Mouse (Mus musculus): ENCODE results near the gene Nubp1. TPM values are rescaled to one million over a fixed set of nuclear protein-coding genes. Genes with fewer than 3 reads are reported as not detected.

Gene Nubp1
- polyA plus RNA-seq, 2 experiments = 20.2 to 31.6 TPM

DNA sequence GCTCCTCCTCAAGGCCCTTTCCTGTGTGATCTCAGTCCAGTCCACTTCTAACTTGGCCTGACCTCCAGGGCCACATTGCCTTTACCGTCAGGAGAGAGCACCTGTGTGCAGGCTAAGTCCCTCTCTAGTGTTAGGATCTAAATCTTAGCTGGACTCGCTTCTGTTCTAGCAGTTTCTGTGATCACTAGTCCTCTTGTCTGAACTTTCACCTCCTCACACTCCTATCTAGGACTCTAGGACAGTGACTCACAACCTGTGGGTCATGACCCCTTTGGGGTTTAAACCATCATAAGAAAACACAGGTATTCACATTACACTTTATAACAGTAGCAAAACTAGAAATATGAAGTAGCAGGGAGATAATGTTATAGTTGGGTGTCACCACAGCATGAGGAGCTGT, 40.2 kb downstream of the Nubp1 start:
- TF ChIP-seq CTCF (IDR thresholded peaks at IDR 0.05; ENCODE audit: low read depth) (no peak), EP300 (IDR thresholded peaks at IDR 0.05; ENCODE audit: low read depth) (no peak)
- H3K9me3 ChIP-seq (ENCODE audit: control insufficient read depth, low read length) = no peaks in the 10 kb centered on the region
- H3K4me1 ChIP-seq (replicated peaks; ENCODE audit: control insufficient read depth in 2 of 2, insufficient read depth in 2 of 2, low read length in 1 of 2) = peaks cover 0 to 13% of the 10 kb centered on the region in 2 experiments; a peak in 2 of 4 replicates
- H3K36me3 ChIP-seq (replicated peaks; ENCODE audit: control insufficient read depth, insufficient read depth, low read depth) = no peaks in the 10 kb centered on the region
- no peaks in the 10 kb centered on the region for H3K27me3 ChIP-seq (ENCODE audit: control insufficient read depth, insufficient read depth, low read length)
- 54% methylated on average over 2 of the region's 2 CpGs for WGBS (ENCODE audit: insufficient replicate concordance)
- ATAC-seq (ENCODE audit: insufficient read depth) (no peak), DNase-seq (ENCODE audit: low read depth in 3 of 3, low spot score in 3 of 3) (no peak)
- H3K4me2 ChIP-seq (ENCODE audit: low read depth) = no peak overlapping the region
- H3K4me3 ChIP-seq (ENCODE audit: insufficient read depth in 1 of 2, low read depth in 2 of 2, low read length in 2 of 2) = no peak overlapping the region
- no peak overlapping the region for H3K27ac ChIP-seq
- no peak overlapping the region for H3K9ac ChIP-seq (replicated peaks)

GRCm38 (mm10) chr16:10452445-10452896, 40.7 kb downstream of the Nubp1 start:
- TF ChIP-seq EP300 (IDR thresholded peaks at IDR 0.05; ENCODE audit: low read depth) (no peak), CTCF (IDR thresholded peaks at IDR 0.05; ENCODE audit: low read depth) (no peak)
- Histone ChIP-seq H3K9me3 (ENCODE audit: control insufficient read depth, low read length) (no peaks in the 10 kb centered on the region), H3K4me3 (ENCODE audit: insufficient read depth in 1 of 2, low read depth in 2 of 2, low read length in 2 of 2) (no peak overlapping the region), H3K4me2 (ENCODE audit: low read depth) (no peak overlapping the region), H3K9ac (replicated peaks) (no peak overlapping the region), H3K36me3 (replicated peaks; ENCODE audit: control insufficient read depth, insufficient read depth, low read depth) (no peaks in the 10 kb centered on the region), H3K4me1 (replicated peaks; ENCODE audit: control insufficient read depth in 2 of 2, insufficient read depth in 2 of 2, low read length in 1 of 2) (peaks cover 0 to 13% of the 10 kb centered on the region in 2 experiments; a peak in 2 of 4 replicates), H3K27ac (no peak overlapping the region), H3K27me3 (ENCODE audit: control insufficient read depth, insufficient read depth, low read length) (no peaks in the 10 kb centered on the region)
- ATAC-seq (ENCODE audit: insufficient read depth) = no peak
- 57% methylated on average over 8 of the region's 8 CpGs for WGBS (ENCODE audit: insufficient replicate concordance)
- no peak for DNase-seq (ENCODE audit: low read depth in 3 of 3, low spot score in 3 of 3)

DNA sequence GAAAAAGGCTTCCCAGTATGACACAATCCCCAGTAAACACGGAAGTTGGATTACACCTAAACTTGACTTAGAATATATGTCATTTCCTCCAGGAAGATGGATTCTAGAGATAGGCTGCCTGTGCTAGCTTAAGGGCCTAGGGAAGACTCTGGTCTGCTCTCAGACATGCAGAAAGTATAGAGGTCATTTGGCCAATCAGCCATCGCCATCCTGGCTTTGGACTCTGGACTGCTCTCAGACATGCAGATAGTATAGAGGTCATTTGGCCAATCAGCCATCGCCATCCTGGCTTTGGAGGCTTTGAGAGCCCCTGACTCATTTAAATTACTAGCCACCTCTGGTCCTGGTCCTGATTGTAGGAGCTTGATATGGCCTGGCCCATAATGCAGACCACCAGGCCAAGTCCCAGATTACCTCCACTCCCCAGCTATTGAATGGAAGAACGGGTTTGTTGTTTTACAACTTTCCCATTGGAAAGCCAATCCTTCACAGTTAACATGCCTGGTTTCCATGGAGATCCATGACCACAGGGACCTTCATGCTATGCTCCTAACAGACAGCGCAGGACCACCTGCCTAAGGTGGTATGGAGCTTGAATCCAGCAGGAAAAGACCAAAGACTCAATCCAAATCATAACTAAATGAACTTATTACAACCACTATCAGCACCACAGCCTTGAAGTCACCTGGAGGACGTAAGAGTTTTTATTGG, 42.3 kb downstream of the Nubp1 start:
- no peak for TF ChIP-seq CTCF (IDR thresholded peaks at IDR 0.05; ENCODE audit: low read depth)
- Histone ChIP-seq H3K36me3 (replicated peaks; ENCODE audit: control insufficient read depth, insufficient read depth, low read depth) (no peaks in the 10 kb centered on the region), H3K4me2 (ENCODE audit: low read depth) (no peak overlapping the region), H3K9ac (replicated peaks) (no peak overlapping the region), H3K27ac (no peak overlapping the region), H3K9me3 (ENCODE audit: control insufficient read depth, low read length) (no peaks in the 10 kb centered on the region), H3K4me1 (replicated peaks; ENCODE audit: control insufficient read depth in 2 of 2, insufficient read depth in 2 of 2, low read length in 1 of 2) (peaks cover 0 to 10% of the 10 kb centered on the region in 2 experiments; a peak in 2 of 4 replicates), H3K4me3 (ENCODE audit: insufficient read depth in 1 of 2, low read depth in 2 of 2, low read length in 2 of 2) (no peak overlapping the region), H3K27me3 (ENCODE audit: control insufficient read depth, insufficient read depth, low read length) (no peaks in the 10 kb centered on the region)
- WGBS (ENCODE audit: insufficient replicate concordance) = 47% methylated on average over 6 of the region's 6 CpGs
- DNase-seq (ENCODE audit: low read depth in 3 of 3, low spot score in 3 of 3) (no peak), ATAC-seq (ENCODE audit: insufficient read depth) (no peak)

GRCm38 (mm10) chr16:10454583-10454974, 42.8 kb downstream of the Nubp1 start:
- Histone ChIP-seq H3K9me3 (ENCODE audit: control insufficient read depth, low read length) (no peaks in the 10 kb centered on the region), H3K4me2 (ENCODE audit: low read depth) (no peak overlapping the region), H3K9ac (replicated peaks) (no peak overlapping the region), H3K27me3 (ENCODE audit: control insufficient read depth, insufficient read depth, low read length) (no peaks in the 10 kb centered on the region), H3K36me3 (replicated peaks; ENCODE audit: control insufficient read depth, insufficient read depth, low read depth) (no peaks in the 10 kb centered on the region), H3K4me1 (replicated peaks; ENCODE audit: control insufficient read depth in 2 of 2, insufficient read depth in 2 of 2, low read length in 1 of 2) (peaks cover 0 to 6% of the 10 kb centered on the region in 2 experiments; a peak in 2 of 4 replicates), H3K27ac (no peak overlapping the region), H3K4me3 (ENCODE audit: insufficient read depth in 1 of 2, low read depth in 2 of 2, low read length in 2 of 2) (no peak overlapping the region)
- TF ChIP-seq EP300 (IDR thresholded peaks at IDR 0.05; ENCODE audit: low read depth) = no peak
- TF ChIP-seq CTCF (IDR thresholded peaks at IDR 0.05; ENCODE audit: low read depth) = no peak
- ATAC-seq (ENCODE audit: insufficient read depth) (no peak), DNase-seq (ENCODE audit: low read depth in 3 of 3, low spot score in 3 of 3) (no peak)
- 32% methylated on average over 3 of the region's 3 CpGs for WGBS (ENCODE audit: insufficient replicate concordance)

DNA sequence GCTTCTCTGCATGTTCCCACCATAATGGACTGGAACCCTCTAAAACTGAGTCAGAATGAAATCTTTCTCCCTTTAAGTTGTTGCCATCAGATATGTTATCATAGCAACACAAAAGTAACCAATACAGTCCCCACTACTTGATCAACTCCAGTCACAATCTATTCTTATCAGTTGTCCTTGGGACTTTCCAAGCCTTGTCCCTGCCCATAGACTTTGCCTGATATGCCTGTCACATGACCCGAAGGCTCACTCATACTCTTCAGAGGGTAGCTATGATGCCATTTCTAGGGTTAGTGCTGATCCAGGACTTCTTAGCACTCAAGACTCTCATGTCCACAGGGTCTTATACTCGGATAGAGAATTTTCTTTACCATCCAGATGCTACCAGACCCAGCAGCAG, 48.4 kb downstream of the Nubp1 start:
- Histone ChIP-seq H3K9me3 (ENCODE audit: control insufficient read depth, low read length) (no peaks in the 10 kb centered on the region), H3K27ac (no peak overlapping the region), H3K4me1 (replicated peaks; ENCODE audit: control insufficient read depth in 2 of 2, insufficient read depth in 2 of 2, low read length in 1 of 2) (no peaks in the 10 kb centered on the region), H3K9ac (replicated peaks) (no peak overlapping the region), H3K4me2 (ENCODE audit: low read depth) (no peak overlapping the region), H3K4me3 (ENCODE audit: insufficient read depth in 1 of 2, low read depth in 2 of 2, low read length in 2 of 2) (no peak overlapping the region), H3K27me3 (ENCODE audit: control insufficient read depth, insufficient read depth, low read length) (no peaks in the 10 kb centered on the region), H3K36me3 (replicated peaks; ENCODE audit: control insufficient read depth, insufficient read depth, low read depth) (no peaks in the 10 kb centered on the region)
- no peak for TF ChIP-seq EP300 (IDR thresholded peaks at IDR 0.05; ENCODE audit: low read depth)
- TF ChIP-seq CTCF (IDR thresholded peaks at IDR 0.05; ENCODE audit: low read depth) = no peak
- 47% methylated on average over 2 of the region's 2 CpGs for WGBS (ENCODE audit: insufficient replicate concordance)
- DNase-seq (ENCODE audit: low read depth in 3 of 3, low spot score in 3 of 3) (no peak), ATAC-seq (ENCODE audit: insufficient read depth) (no peak)

All from liver, embryonic 14.5 days (tissue).